Mouse (Mus musculus): ENCODE measurements around the gene Ptprk. TPM values are rescaled to one million over a fixed set of nuclear protein-coding genes. Genes with fewer than 3 reads are reported as not detected.
A peak's percentile ranks its signal among the peaks of the same experiment; 100 is the strongest.

Ptprk gene
- polyA plus RNA-seq, 1 experiment from 2014 or later = 15.2 TPM

- H3K36me3 ChIP-seq (ENCODE audit: control insufficient read depth, insufficient read depth, low read length) = no peaks in the 10 kb centered on the region
- peak; percentile 55 for DNase-seq (ENCODE audit: low spot score)
- peak overlapping the region; percentile 74; the same call in 1 of the 2 replicates for H3K9ac ChIP-seq (ENCODE audit: low read depth, low read length)
- H3K9me3 ChIP-seq (ENCODE audit: control insufficient read depth, low read length) = no peaks in the 10 kb centered on the region
- H3K4me3 ChIP-seq (ENCODE audit: low read depth, low read length) = peak overlapping the region; percentile 63
- H3K27me3 ChIP-seq (replicated peaks; ENCODE audit: control insufficient read depth, insufficient read depth, low read length) = peaks cover 15% of the 10 kb centered on the region
- WGBS = 9% methylated on average over 30 of the region's 30 CpGs
- no peaks in the 10 kb centered on the region for H3K4me1 ChIP-seq (replicated peaks; ENCODE audit: control insufficient read depth, insufficient read depth, low read length)
- H3K27ac ChIP-seq (ENCODE audit: low read depth, low read length) = no peak overlapping the region
- ATAC-seq (replicated peaks; ENCODE audit: low FRiP score) = no peak
- peak overlapping the region; percentile 75 for H3K4me2 ChIP-seq
These were observed 1.6 kb downstream of the Ptprk start for GRCm38 (mm10) chr10:28076036-28076855.

DNA sequence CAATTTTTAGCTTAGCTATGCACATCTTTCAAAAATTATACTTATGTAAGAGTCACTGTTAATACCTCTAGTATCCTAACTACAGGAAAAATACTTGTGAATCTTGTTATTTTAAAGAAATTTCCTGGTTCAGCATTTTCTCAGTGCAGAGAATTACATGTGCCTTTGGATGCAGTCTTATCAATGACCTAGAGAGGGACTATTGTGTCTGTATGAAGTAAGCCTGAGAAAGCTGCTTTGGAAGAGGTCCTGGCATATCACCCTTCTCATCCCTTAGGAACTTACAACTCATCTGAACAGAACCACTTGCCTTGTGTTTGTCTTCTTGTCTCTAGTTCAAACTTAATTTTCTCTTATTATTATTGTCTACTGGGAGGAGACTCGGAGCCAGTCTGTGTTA, 3.6 kb downstream of the Ptprk start:
- WGBS = 86% methylated on average over 1 of the region's 1 CpGs
- H3K27me3 ChIP-seq (replicated peaks; ENCODE audit: control insufficient read depth, insufficient read depth, low read length) = peaks cover 15% of the 10 kb centered on the region
- no peak overlapping the region for H3K4me3 ChIP-seq (ENCODE audit: low read depth, low read length)
- no peak for DNase-seq (ENCODE audit: low spot score)
- no peak overlapping the region for H3K27ac ChIP-seq (ENCODE audit: low read depth, low read length)
- H3K4me1 ChIP-seq (replicated peaks; ENCODE audit: control insufficient read depth, insufficient read depth, low read length) = no peaks in the 10 kb centered on the region
- H3K9me3 ChIP-seq (ENCODE audit: control insufficient read depth, low read length) = no peaks in the 10 kb centered on the region
- H3K9ac ChIP-seq (ENCODE audit: low read depth, low read length) = no peak overlapping the region
- H3K36me3 ChIP-seq (ENCODE audit: control insufficient read depth, insufficient read depth, low read length) = no peaks in the 10 kb centered on the region
- no peak for ATAC-seq (replicated peaks; ENCODE audit: low FRiP score)
- H3K4me2 ChIP-seq = no peak overlapping the region

GRCm38 (mm10) chr10:28081221-28081620, 6.6 kb downstream of the Ptprk start:
- H3K27ac ChIP-seq (ENCODE audit: low read depth, low read length) = no peak overlapping the region

GRCm38 (mm10) chr10:28083183-28083582, 8.6 kb downstream of the Ptprk start:
- H3K4me3 ChIP-seq (ENCODE audit: low read depth, low read length) = no peak overlapping the region
- no peaks in the 10 kb centered on the region for H3K9me3 ChIP-seq (ENCODE audit: control insufficient read depth, low read length)
- no peak overlapping the region for H3K27ac ChIP-seq (ENCODE audit: low read depth, low read length)
- H3K27me3 ChIP-seq (replicated peaks; ENCODE audit: control insufficient read depth, insufficient read depth, low read length) = no peaks in the 10 kb centered on the region
- no peak for DNase-seq (ENCODE audit: low spot score)
- no peak overlapping the region for H3K9ac ChIP-seq (ENCODE audit: low read depth, low read length)
- H3K4me1 ChIP-seq (replicated peaks; ENCODE audit: control insufficient read depth, insufficient read depth, low read length) = no peaks in the 10 kb centered on the region
- H3K4me2 ChIP-seq = no peak overlapping the region
- no peak for ATAC-seq (replicated peaks; ENCODE audit: low FRiP score)
- 85% methylated on average over 2 of the region's 2 CpGs for WGBS
- no peaks in the 10 kb centered on the region for H3K36me3 ChIP-seq (ENCODE audit: control insufficient read depth, insufficient read depth, low read length)

More at GRCm38 (mm10) chr10:28081221-28081620, 6.6 kb downstream of the Ptprk start:
- Histone ChIP-seq H3K27me3 (replicated peaks; ENCODE audit: control insufficient read depth, insufficient read depth, low read length) (peaks cover 2% of the 10 kb centered on the region; the same call in 1 of the 2 replicates), H3K4me3 (ENCODE audit: low read depth, low read length) (no peak overlapping the region), H3K9me3 (ENCODE audit: control insufficient read depth, low read length) (no peaks in the 10 kb centered on the region), H3K9ac (ENCODE audit: low read depth, low read length) (no peak overlapping the region), H3K36me3 (ENCODE audit: control insufficient read depth, insufficient read depth, low read length) (no peaks in the 10 kb centered on the region), H3K4me1 (replicated peaks; ENCODE audit: control insufficient read depth, insufficient read depth, low read length) (no peaks in the 10 kb centered on the region), H3K4me2 (no peak overlapping the region)
- DNase-seq (ENCODE audit: low spot score) = no peak
- ATAC-seq (replicated peaks; ENCODE audit: low FRiP score) = no peak
- 90% methylated on average over 2 of the region's 2 CpGs for WGBS

- no peak for DNase-seq (ENCODE audit: low spot score)
- Histone ChIP-seq H3K4me1 (replicated peaks; ENCODE audit: control insufficient read depth, insufficient read depth, low read length) (no peaks in the 10 kb centered on the region), H3K27ac (ENCODE audit: low read depth, low read length) (no peak overlapping the region), H3K4me3 (ENCODE audit: low read depth, low read length) (no peak overlapping the region), H3K36me3 (ENCODE audit: control insufficient read depth, insufficient read depth, low read length) (no peaks in the 10 kb centered on the region), H3K4me2 (no peak overlapping the region), H3K27me3 (replicated peaks; ENCODE audit: control insufficient read depth, insufficient read depth, low read length) (no peaks in the 10 kb centered on the region), H3K9ac (ENCODE audit: low read depth, low read length) (no peak overlapping the region), H3K9me3 (ENCODE audit: control insufficient read depth, low read length) (no peaks in the 10 kb centered on the region)
- 77% methylated on average over 1 of the region's 1 CpGs for WGBS
- no peak for ATAC-seq (replicated peaks; ENCODE audit: low FRiP score)
These were observed 9.0 kb downstream of the Ptprk start for GRCm38 (mm10) chr10:28083625-28084024.

GRCm38 (mm10) chr10:28087341-28087740, 12.7 kb downstream of the Ptprk start:
- no peaks in the 10 kb centered on the region for H3K36me3 ChIP-seq (ENCODE audit: control insufficient read depth, insufficient read depth, low read length)
- no peak overlapping the region for H3K4me3 ChIP-seq (ENCODE audit: low read depth, low read length)
- no peak overlapping the region for H3K4me2 ChIP-seq
- no peak for ATAC-seq (replicated peaks; ENCODE audit: low FRiP score)
- H3K9me3 ChIP-seq (ENCODE audit: control insufficient read depth, low read length) = no peaks in the 10 kb centered on the region
- no peak overlapping the region for H3K27ac ChIP-seq (ENCODE audit: low read depth, low read length)
- WGBS = 65% methylated on average over 6 of the region's 6 CpGs
- no peaks in the 10 kb centered on the region for H3K27me3 ChIP-seq (replicated peaks; ENCODE audit: control insufficient read depth, insufficient read depth, low read length)
- H3K9ac ChIP-seq (ENCODE audit: low read depth, low read length) = no peak overlapping the region
- DNase-seq (ENCODE audit: low spot score) = no peak
- no peaks in the 10 kb centered on the region for H3K4me1 ChIP-seq (replicated peaks; ENCODE audit: control insufficient read depth, insufficient read depth, low read length)

GRCm38 (mm10) chr10:28087749-28088148, 13.1 kb downstream of the Ptprk start:
- Histone ChIP-seq H3K27ac (ENCODE audit: low read depth, low read length) (no peak overlapping the region), H3K27me3 (replicated peaks; ENCODE audit: control insufficient read depth, insufficient read depth, low read length) (no peaks in the 10 kb centered on the region)
- no peak for ATAC-seq (replicated peaks; ENCODE audit: low FRiP score)

DNA sequence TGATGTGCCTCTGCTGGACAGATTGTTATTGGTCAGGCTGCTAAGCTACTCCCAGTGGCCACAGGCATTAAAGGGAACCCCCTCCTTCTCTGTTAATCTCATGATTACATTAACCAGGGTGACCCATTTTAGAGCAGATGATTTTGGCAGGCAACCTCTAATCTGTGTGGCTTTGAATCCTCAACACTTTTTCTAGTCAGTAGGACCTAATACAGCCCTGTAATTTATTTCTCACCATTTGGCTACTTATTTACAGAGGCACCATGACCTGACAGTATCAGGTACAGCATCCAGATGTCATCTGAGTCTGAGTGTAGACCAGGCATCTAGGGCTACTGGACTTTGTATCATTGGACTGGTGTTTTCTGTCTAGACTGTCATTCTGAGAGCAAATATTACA, 21.4 kb downstream of the Ptprk start:
- H3K9me3 ChIP-seq (ENCODE audit: control insufficient read depth, low read length) = no peaks in the 10 kb centered on the region
- no peak overlapping the region for H3K9ac ChIP-seq (ENCODE audit: low read depth, low read length)
- no peaks in the 10 kb centered on the region for H3K27me3 ChIP-seq (replicated peaks; ENCODE audit: control insufficient read depth, insufficient read depth, low read length)
- H3K36me3 ChIP-seq (ENCODE audit: control insufficient read depth, insufficient read depth, low read length) = no peaks in the 10 kb centered on the region
- ATAC-seq (replicated peaks; ENCODE audit: low FRiP score) (no peak), DNase-seq (ENCODE audit: low spot score) (no peak)
- H3K27ac ChIP-seq (ENCODE audit: low read depth, low read length) = no peak overlapping the region
- no peak overlapping the region for H3K4me3 ChIP-seq (ENCODE audit: low read depth, low read length)
- no peaks in the 10 kb centered on the region for H3K4me1 ChIP-seq (replicated peaks; ENCODE audit: control insufficient read depth, insufficient read depth, low read length)
- H3K4me2 ChIP-seq = no peak overlapping the region

More at GRCm38 (mm10) chr10:28087749-28088148, 13.1 kb downstream of the Ptprk start:
- Histone ChIP-seq H3K9ac (ENCODE audit: low read depth, low read length) (no peak overlapping the region), H3K36me3 (ENCODE audit: control insufficient read depth, insufficient read depth, low read length) (no peaks in the 10 kb centered on the region), H3K4me1 (replicated peaks; ENCODE audit: control insufficient read depth, insufficient read depth, low read length) (no peaks in the 10 kb centered on the region), H3K4me3 (ENCODE audit: low read depth, low read length) (no peak overlapping the region), H3K9me3 (ENCODE audit: control insufficient read depth, low read length) (no peaks in the 10 kb centered on the region), H3K4me2 (no peak overlapping the region)
- 69% methylated on average over 3 of the region's 3 CpGs for WGBS
- no peak for DNase-seq (ENCODE audit: low spot score)

- Histone ChIP-seq H3K4me1 (replicated peaks; ENCODE audit: control insufficient read depth, insufficient read depth, low read length) (no peaks in the 10 kb centered on the region), H3K36me3 (ENCODE audit: control insufficient read depth, insufficient read depth, low read length) (no peaks in the 10 kb centered on the region), H3K4me2 (no peak overlapping the region), H3K27me3 (replicated peaks; ENCODE audit: control insufficient read depth, insufficient read depth, low read length) (no peaks in the 10 kb centered on the region), H3K9me3 (ENCODE audit: control insufficient read depth, low read length) (no peaks in the 10 kb centered on the region), H3K9ac (ENCODE audit: low read depth, low read length) (no peak overlapping the region), H3K4me3 (ENCODE audit: low read depth, low read length) (no peak overlapping the region), H3K27ac (ENCODE audit: low read depth, low read length) (no peak overlapping the region)
- 53% methylated on average over 7 of the region's 7 CpGs for WGBS
- DNase-seq (ENCODE audit: low spot score) (no peak), ATAC-seq (replicated peaks; ENCODE audit: low FRiP score) (no peak)
These were observed 23.0 kb downstream of the Ptprk start for GRCm38 (mm10) chr10:28097637-28098036.

All from liver, embryonic 11.5 days (tissue).